Mouse (Mus musculus) gastrocnemius, adult 8-10 months (tissue): ENCODE data around the gene Bod1. TPM values are rescaled to one million over a fixed set of nuclear protein-coding genes. Genes with fewer than 3 reads are reported as not detected.

ENCODE experiments used
- total RNA-seq, 4 experiments: library from RNA; stranded (reverse); gene quantifications; 2 replicates each; pipeline ENCODE4 v1.2.4; 2022

The Bod1 gene
- total RNA-seq, 4 experiments from 2014 or later, result 162 to 214 (median 179) TPM

Other genes starting within 250 kb of the Bod1 start
- gene Cpeb4, start 200.3 kb upstream of the Bod1 start, total RNA-seq, result 100 to 1,000 TPM in 2 of 4 experiments, 10 to 100 TPM in 2; 81.9 to 144 (median 103) TPM